Mouse (Mus musculus) lung, adult 2 months (tissue): ENCODE results near the gene Pth2. TPM values are rescaled to one million over a fixed set of nuclear protein-coding genes. Genes with fewer than 3 reads are reported as not detected.

Experiments
- DNase-seq: peaks from one replicate; pipeline ENCODE4 v3.0.0; 2022
- H3K4me1 ChIP-seq: fragments of 200-500 bp; 2 replicates; pipeline ENCODE4 v1.6.1; 2011; ENCODE audit warnings: low read length; ENCODE audit not compliant: control insufficient read depth, insufficient read depth
- H3K4me3 ChIP-seq: fragments of 200-500 bp; replicated peaks from 2 replicates; pipeline ENCODE3; 2011; ENCODE audit warnings: low read depth, mild to moderate bottlenecking, control low read depth, low read length; ENCODE audit errors: extremely low read depth
- CTCF ChIP-seq: fragments of 200-500 bp; IDR thresholded peaks from 2 replicates; pipeline ENCODE4 v1.5.1; 2011; ENCODE audit warnings: mild to moderate bottlenecking, low read length, control low read depth; ENCODE audit not compliant: insufficient read depth
- POLR2A ChIP-seq: fragments of 200-500 bp; IDR thresholded peaks from 2 replicates; pipeline ENCODE4 v1.6.1; 2011; ENCODE audit warnings: low read depth, mild to moderate bottlenecking, control low read depth, low read length, borderline replicate concordance; ENCODE audit errors: extremely low read depth
- WGBS: fragments of 180-500 bp; shearing (Covaris S2); methylation state at CpG from one replicate; pipeline ENCODE4 v1.1.7; 2018; 5-methylcytosine and 5-hydroxymethylcytosine counted together
- polyA plus RNA-seq: library from polyadenylated mRNA; depleted of rRNA; stranded (reverse); fragments of >200 nt; gene quantifications from 2 replicates; pipeline ENCODE4 v1.2.3, GENCODE M21; 2012

The Pth2 gene
- polyA plus RNA-seq, 1 experiment: not detected

DNA sequence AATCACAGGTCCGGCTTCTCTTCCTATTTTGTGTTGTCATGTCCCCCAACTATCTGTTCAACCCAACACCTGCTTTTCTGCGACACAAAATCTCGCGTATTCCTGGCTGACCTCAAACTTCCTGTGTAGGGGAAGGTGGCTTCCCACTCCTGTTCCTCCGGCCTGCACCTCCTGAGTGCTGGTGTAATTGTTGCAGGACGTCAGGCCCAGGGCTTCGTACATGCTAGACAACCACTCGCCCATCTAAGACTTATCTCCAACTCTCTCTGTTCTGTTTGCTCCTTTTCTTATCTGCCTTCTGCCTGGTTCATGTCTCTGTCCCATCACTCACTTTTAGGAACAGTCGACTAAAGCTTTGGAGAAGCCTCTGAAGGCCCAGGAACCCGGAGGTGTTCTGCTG is 30.3 kb downstream of the Pth2 start:
- TF ChIP-seq CTCF: no peak
- DNase-seq: no peak
- 55% methylated on average over 10 of the region's 10 CpGs for WGBS
- H3K4me3 ChIP-seq: no peak overlapping the region
- H3K4me1 ChIP-seq: peaks cover 3% of the 10 kb centered on the region; the same call in 1 of the 2 replicates

DNA sequence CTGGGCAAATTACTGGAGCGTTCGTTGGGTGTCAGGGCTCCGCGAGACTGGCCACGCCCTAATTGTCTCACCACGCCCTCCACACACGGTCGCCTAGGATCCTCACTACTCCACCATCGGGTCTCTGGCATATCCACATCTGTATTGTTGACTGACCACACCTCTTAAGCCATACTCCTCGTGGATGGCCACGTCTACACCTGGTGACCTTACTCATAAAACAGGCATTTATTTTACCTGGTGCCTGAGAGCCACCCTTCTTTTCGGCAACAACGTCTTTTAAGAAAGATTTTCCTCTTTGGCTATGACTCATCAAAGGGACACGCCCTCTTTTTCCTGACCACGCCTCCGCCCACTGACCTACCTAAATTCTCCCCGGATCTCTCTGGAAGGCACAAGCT is 31.1 kb downstream of the Pth2 start, which contains the start of gene Dkkl1:
Gene Dkkl1, minus strand, starts transcription at position 297 of the 401 bp plus-strand sequence.
- H3K4me3 ChIP-seq: no peak within 1 kb of the TSS
- no peak for TF ChIP-seq CTCF
- no peak for TF ChIP-seq POLR2A
- 5% methylated on average over 17 of the region's 17 CpGs for WGBS
- DNase-seq: no peak
- peaks cover 4% of the 10 kb centered on the region; the same call in 1 of the 2 replicates for H3K4me1 ChIP-seq

DNA sequence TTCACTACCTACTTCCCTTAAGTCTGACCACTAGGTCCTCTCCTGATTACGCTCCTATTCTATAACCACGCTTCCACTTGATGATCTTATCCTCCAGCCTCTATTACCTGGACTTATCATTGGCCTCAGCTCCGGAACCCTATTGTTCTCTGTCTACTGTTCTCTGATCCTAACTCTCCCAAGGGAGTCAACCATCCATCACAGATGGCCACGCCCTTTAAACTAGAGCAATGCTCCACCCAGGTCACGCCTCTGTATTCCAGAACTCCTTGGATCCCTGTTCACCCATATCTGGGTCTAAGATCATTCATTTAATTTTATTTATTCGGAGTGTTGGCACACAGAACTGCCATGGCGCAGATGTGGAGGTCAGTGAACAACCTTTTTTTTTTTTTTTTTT is 31.6 kb downstream of the Pth2 start:
- DNase-seq: no peak
- Histone ChIP-seq H3K4me1 (peaks cover 4% of the 10 kb centered on the region; the same call in 1 of the 2 replicates), H3K4me3 (no peak overlapping the region)
- 59% methylated on average over 7 of the region's 7 CpGs for WGBS
- TF ChIP-seq CTCF: no peak

DNA sequence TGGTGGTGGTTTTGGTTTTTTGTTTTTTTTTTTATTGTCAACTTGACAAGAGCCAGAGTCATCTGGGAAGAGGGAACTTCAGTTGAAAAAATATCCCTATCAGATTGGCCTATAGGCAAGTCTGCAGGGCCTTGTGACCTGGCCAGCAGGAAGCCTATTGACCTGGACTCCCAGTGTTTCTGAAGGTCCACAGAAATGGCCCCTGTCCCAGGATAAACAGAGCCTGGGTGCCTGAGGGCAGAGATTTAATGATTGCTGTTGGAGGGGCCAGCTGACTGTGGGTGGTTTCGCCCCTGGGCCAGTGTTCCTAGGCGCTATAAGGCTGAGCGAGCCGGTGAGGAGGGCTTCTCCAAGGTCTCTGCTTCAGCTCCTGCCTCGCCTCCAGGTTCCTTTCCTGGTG is 32.9 kb downstream of the Pth2 start:
- WGBS: 87% methylated on average over 5 of the region's 5 CpGs
- Histone ChIP-seq H3K4me1 (peaks cover 4% of the 10 kb centered on the region; the same call in 1 of the 2 replicates), H3K4me3 (no peak overlapping the region)
- DNase-seq: no peak
- TF ChIP-seq CTCF (no peak), POLR2A (no peak)

DNA sequence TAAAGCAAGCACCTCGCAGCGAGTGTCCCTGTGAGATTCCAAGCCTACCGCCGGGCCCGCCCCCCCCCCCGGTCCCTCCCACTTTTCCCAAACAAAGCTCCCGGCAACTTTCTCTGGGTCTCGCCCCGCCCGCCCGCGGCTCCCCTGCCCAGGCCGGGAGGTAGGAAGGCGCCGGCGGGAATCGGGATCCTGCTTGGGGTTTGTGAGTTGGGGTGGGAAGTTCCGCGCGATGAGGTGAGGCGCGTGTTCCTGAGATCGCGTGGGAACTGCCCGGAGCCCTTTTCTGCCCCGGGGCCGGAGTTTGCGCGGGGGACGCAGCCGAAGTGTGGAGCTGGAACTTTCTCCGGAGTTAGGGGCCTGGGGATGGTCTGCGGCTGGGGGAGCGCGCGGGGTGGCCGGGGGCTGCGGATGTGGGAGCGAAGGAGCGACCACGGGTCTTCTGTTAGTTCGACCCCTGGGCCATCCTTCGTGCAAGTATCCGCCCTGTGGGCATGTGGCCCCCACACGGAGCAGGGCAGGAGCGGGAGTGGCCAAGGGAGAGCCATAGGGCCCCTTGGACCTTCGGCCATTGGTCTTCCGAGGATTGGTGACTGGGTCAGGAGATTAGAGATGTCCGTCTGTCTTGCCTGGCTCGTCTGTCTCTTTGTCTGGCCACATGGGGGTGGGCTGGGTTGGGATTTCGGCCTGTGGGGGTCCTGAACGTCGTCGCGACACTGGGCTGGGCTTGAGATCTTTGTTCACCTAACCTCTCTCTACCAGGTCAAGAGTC is 35.1 kb downstream of the Pth2 start, which contains the start of gene Tead2:
Gene Tead2, plus strand, starts transcription at position 81 of the 769 bp plus-strand sequence.
- DNase-seq: peak; percentile 33
- H3K4me3 ChIP-seq: peak within 1 kb of the TSS; percentile 83
- peak; percentile 23; the same call in 1 of the 2 replicates for TF ChIP-seq POLR2A
- TF ChIP-seq CTCF: no peak
- WGBS: 2% methylated on average over 52 of the region's 55 CpGs
- H3K4me1 ChIP-seq: peaks cover 6% of the 10 kb centered on the region; the same call in 1 of the 2 replicates

DNA sequence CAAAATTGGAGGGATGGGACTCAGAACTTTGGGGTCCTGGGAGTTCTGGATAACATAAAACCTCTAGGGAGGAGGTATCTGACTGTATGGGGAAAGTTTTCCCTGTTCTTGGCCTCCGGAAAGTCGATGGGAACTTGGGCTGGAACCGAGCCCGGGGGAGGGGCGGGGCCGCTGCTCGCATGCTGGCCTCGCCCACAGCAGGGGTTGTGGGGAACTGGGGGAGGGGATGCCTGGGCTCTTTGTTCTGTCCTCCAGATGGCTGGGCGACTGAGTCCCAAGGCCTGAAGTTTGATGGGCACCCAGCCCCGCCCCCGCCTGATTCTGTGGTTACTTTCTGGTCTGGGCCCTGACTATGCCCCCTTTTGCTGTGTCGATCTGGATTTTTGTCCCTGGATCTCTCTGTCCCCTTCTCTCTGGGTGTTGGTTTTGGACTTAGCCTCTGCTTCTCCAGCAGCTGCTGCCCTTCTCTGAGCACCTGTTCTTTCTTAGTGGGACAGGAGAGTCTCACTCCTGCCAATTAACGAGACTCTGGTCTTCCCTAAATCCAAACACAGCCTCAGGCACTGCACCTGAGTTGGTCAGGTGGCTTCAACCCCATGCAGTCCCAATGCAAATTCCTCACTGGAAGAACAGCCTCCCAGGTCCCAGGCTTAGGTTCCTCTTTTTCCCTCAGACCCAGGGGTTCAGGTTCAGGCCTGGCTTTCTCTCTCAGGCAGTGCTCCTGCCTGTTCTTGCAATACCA is 35.8 kb downstream of the Pth2 start:
- Histone ChIP-seq H3K4me1 (peaks cover 6% of the 10 kb centered on the region; the same call in 1 of the 2 replicates), H3K4me3 (peak overlapping the region; percentile 83)
- peak; percentile 39 for DNase-seq
- 6% methylated on average over 13 of the region's 13 CpGs for WGBS
- TF ChIP-seq CTCF: no peak
- no peak for TF ChIP-seq POLR2A

DNA sequence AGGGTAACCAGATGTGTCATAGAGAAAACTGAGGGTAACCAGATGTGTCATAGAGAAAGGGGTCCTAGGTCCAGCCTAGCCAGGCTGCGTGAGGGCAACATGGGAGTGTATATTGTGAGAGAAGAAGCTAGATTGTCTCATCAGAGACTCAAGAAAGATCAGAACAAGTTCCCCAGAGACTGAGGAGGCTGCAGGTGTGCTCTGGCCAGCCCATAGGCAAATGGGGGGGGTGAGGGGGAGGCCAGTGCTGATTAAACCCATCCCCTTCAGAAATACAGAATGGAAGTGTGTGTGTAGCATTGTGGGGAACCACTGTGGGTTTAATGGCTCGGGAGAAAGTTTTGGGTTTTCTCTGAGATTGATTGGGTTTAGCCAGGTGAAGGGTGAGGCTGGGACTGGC is 40.9 kb downstream of the Pth2 start:
- 82% methylated on average over 2 of the region's 2 CpGs for WGBS
- DNase-seq: no peak
- H3K4me3 ChIP-seq: no peak overlapping the region
- H3K4me1 ChIP-seq: 0 out of 2 replicates have a peak, but pooled peaks cover 2% of the 10 kb centered on the region
- TF ChIP-seq POLR2A (no peak), CTCF (no peak)

DNA sequence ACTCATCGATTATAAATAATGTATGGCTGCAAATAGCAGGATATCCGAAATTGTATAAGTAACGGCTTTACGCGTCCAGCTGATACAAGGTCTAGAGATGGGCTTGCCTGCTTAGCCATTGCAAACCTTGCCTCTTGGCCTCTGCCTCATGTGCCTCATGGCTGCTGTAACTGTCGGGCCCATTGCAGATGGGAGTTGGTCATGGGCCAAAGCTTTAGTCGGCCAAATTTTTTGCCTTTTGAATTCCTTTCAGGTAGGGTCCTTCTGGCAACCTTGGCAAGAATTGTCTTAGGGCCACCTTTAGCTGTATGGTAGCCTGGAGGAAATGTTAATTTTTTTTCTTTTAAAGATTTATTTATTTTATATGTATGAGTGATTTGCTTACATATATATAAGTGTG is 44.0 kb downstream of the Pth2 start:
- 0 out of 2 replicates have a peak, but pooled peaks cover 2% of the 10 kb centered on the region for H3K4me1 ChIP-seq
- no peak for DNase-seq
- WGBS: 90% methylated on average over 7 of the region's 7 CpGs
- H3K4me3 ChIP-seq: no peak overlapping the region
- TF ChIP-seq POLR2A: no peak
- no peak for TF ChIP-seq CTCF

DNA sequence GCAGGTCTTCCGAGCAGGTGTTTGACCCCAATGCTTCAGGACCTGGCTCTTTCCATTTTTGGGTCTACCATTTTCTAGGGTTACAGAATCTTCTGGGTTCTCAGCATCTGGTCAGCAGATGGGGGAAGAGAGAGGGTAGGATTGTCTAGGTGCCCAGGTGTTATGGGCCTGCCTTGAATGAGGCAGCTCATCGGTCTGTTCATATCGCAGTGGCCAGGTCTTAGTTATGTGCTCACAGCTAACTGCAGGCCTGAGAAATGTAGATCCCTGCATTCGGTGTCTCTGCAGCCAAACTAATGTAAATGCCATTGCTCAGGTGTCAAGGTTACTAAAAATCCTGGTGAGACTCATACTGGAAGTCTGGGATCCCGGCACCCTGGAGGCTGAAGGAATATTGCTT is 45.6 kb downstream of the Pth2 start:
- WGBS: 99% methylated on average over 5 of the region's 5 CpGs
- no peak for TF ChIP-seq CTCF
- TF ChIP-seq POLR2A: no peak
- Histone ChIP-seq H3K4me3 (no peak overlapping the region), H3K4me1 (no peaks in the 10 kb centered on the region)
- no peak for DNase-seq
